Mouse (Mus musculus): ENCODE measurements around the gene Ano8. TPM values are rescaled to one million over a fixed set of nuclear protein-coding genes. Genes with fewer than 3 reads are reported as not detected.
"Not testable (repeated sequence)": the region's sequence is repeated elsewhere in the genome, so short reads cannot be mapped to it uniquely, and the experiment has no call there.

Ano8 gene
- 5.6 and 6.3 TPM in 2 replicates for polyA plus RNA-seq (2014; fragmentation: Nextera tagmentation; extraction: Ambion mirVana)

DNA sequence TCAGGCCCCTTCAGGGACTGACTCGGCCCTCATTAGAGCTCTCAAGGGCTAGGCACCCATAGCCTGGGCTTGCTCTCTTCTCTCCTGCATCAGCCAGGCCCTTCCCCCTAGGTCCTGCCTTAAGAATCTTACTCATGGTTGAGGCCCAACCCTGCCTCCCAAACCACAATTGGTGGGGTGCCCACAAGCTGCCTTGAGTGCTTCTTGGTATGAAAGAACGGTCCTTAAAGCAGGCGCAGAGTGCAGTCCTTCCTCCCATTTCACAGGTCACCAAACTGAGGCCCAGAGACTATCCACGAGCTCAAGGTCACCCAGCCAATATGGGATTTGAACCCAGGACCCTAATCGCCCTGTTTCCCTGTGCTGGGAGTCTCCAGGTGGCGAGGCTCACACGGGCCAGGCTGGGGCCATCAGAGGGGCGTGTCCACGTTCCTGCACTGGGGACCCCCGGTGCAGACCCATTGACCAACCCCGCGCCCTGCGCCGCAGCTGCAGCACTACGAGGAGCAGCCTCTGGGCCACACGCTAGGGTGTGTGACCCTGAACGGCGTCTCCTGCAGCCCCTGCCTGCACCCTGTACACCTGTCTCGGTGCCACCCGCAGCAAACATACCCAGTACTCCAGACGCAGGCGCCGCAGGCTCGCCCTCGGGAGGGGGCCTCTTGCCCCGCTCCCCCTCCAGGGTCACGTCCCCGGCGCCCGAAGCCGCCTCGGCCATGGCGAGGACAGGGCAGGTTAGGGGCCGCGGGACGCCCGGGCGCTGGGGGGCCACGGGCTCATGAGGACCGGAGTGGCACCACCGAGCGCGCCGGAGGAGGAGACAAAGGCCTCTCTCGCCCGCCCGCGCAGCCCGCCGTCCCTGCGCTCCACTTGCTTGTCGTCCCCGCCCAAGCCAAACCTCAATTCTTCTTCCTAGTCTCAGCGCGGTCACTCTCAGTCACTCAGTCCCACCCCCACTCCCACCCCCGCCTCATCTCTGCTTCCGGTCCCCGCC is at the start of gene Ano8:
Gene Ano8, minus strand, starts transcription at position 822 of the 994 bp plus-strand sequence.
- H3K36me3 ChIP-seq (ENCODE audit: control insufficient read depth, insufficient read depth, low read length), result peaks cover 2% of the 10 kb centered on the region; the same call in 1 of the 2 replicates
- peaks cover 12% of the 10 kb centered on the region for H3K4me1 ChIP-seq (ENCODE audit: control insufficient read depth, insufficient read depth, low read length)
- H3K27ac ChIP-seq (ENCODE audit: low read depth, low read length), result peak within 1 kb of the TSS; percentile 82
- peak; percentile 67 for ATAC-seq (ENCODE audit: insufficient read depth, low FRiP score, low TSS enrichment)
- peak; percentile 89 for DNase-seq (ENCODE audit: low spot score)
- peak within 1 kb of the TSS; percentile 96 for H3K9ac ChIP-seq (ENCODE audit: low read length)
- H3K9me3 ChIP-seq (ENCODE audit: control insufficient read depth, low read length), result no peaks in the 10 kb centered on the region
- peak within 1 kb of the TSS; percentile 89 for H3K4me3 ChIP-seq (ENCODE audit: low read depth, low read length)
- WGBS, result 5% methylated on average over 56 of the region's 58 CpGs
- H3K4me2 ChIP-seq (ENCODE audit: low read depth), result peak within 1 kb of the TSS; percentile 66
- no peaks in the 10 kb centered on the region for H3K27me3 ChIP-seq (ENCODE audit: control insufficient read depth, insufficient read depth, low read length)

GRCm38 (mm10) chr8:71534263-71534810 is 48.6 kb upstream of the Ano8 start:
- H3K9ac ChIP-seq (ENCODE audit: low read length), result no peak overlapping the region
- no peak for ATAC-seq (ENCODE audit: insufficient read depth, low FRiP score, low TSS enrichment)
- H3K27me3 ChIP-seq (ENCODE audit: control insufficient read depth, insufficient read depth, low read length), result peaks cover 6% of the 10 kb centered on the region; the same call in 1 of the 2 replicates
- DNase-seq (ENCODE audit: low spot score), result no peak
- no peak overlapping the region for H3K4me3 ChIP-seq (ENCODE audit: low read depth, low read length)
- no peak overlapping the region for H3K27ac ChIP-seq (ENCODE audit: low read depth, low read length)
- WGBS, result 32% methylated on average over 3 of the region's 3 CpGs
- H3K9me3 ChIP-seq (ENCODE audit: control insufficient read depth, low read length), result no peaks in the 10 kb centered on the region
- H3K4me1 ChIP-seq (ENCODE audit: control insufficient read depth, insufficient read depth, low read length), result no peaks in the 10 kb centered on the region
- H3K36me3 ChIP-seq (ENCODE audit: control insufficient read depth, insufficient read depth, low read length), result no peaks in the 10 kb centered on the region
- H3K4me2 ChIP-seq (ENCODE audit: low read depth), result no peak overlapping the region

DNA sequence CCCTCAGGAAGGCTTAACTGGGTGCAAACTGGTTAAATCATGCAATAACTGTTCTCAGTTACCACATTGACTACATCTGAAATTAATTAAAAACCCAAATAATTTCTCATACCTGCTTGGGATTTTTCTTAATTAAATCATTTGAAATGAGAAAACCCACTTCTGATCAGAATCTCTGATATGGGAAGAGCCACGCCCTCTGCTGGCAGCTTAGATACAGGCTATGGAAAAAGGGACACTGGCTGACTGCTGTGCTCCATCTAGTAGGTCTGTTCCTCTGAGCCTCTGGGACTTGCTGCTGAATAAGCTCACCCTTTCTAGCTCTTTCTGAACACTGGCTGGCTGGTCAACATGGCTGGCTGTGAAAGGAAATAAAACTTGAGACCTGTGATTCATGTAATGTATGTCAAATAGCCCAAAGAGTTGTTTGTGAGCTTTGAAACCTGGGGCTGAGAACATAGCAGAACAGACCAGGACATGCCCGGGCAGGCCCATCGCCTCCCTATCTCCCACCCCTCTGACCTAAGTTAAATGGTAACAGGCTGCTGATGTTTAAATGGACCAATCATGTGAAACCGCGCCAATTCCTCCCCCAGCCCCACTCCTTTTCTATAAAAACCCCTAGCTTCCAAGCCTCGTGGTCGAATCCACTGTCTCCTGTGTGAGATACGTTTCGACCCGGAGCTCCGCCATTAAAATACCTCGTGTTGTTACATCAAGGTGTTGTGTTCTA is 45.1 kb upstream of the Ano8 start:
- H3K27ac ChIP-seq (ENCODE audit: low read depth, low read length); DNase-seq (ENCODE audit: low spot score); H3K36me3 ChIP-seq (ENCODE audit: control insufficient read depth, insufficient read depth, low read length); H3K4me3 ChIP-seq (ENCODE audit: low read depth, low read length); H3K4me1 ChIP-seq (ENCODE audit: control insufficient read depth, insufficient read depth, low read length); H3K4me2 ChIP-seq (ENCODE audit: low read depth); H3K9me3 ChIP-seq (ENCODE audit: control insufficient read depth, low read length); ATAC-seq (ENCODE audit: insufficient read depth, low FRiP score, low TSS enrichment); H3K9ac ChIP-seq (ENCODE audit: low read length): not testable (repeated sequence)
- peaks cover 13% of the 10 kb centered on the region for H3K27me3 ChIP-seq (ENCODE audit: control insufficient read depth, insufficient read depth, low read length)
- 69% methylated on average over 5 of the region's 12 CpGs for WGBS

DNA sequence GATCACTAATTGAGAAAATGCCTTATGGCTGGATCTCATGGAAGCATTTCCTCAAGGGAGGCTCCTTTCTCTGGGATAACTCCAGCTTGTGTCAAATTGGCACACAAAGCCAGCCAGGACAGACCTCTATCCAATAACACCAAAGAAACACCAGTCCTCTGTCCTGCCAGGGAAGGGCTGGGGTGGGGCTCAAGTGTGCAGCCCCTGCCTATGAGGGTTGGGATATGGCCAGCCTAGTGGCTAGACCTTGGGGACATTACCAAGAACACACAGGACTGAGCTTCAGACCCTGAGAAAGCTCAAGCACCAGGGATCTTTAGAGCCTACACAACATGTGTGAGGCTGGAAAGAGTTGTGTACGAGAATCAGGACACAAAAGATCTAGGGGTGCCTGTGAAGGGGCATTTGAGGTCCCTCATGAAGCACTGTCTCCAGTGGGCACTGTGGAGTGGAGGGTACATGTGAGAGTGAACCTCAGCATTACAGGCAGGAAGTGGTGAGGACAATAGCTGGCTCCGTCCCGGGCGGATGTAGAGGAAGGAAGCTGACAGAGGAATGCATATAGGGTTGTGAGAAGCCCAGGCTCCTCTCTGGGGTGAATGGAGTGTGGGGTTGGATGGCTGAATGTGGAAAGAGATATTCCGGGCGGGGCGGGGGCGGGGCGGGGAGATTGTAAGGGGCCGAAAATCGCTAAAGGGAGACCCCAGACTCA is 42.8 kb upstream of the Ano8 start:
- peaks cover 26% of the 10 kb centered on the region for H3K27me3 ChIP-seq (ENCODE audit: control insufficient read depth, insufficient read depth, low read length)
- H3K4me1 ChIP-seq (ENCODE audit: control insufficient read depth, insufficient read depth, low read length), result no peaks in the 10 kb centered on the region
- H3K9ac ChIP-seq (ENCODE audit: low read length), result no peak overlapping the region
- no peak for ATAC-seq (ENCODE audit: insufficient read depth, low FRiP score, low TSS enrichment)
- H3K36me3 ChIP-seq (ENCODE audit: control insufficient read depth, insufficient read depth, low read length), result no peaks in the 10 kb centered on the region
- H3K27ac ChIP-seq (ENCODE audit: low read depth, low read length), result no peak overlapping the region
- no peaks in the 10 kb centered on the region for H3K9me3 ChIP-seq (ENCODE audit: control insufficient read depth, low read length)
- 83% methylated on average over 11 of the region's 11 CpGs for WGBS
- no peak overlapping the region for H3K4me2 ChIP-seq (ENCODE audit: low read depth)
- DNase-seq (ENCODE audit: low spot score), result no peak
- H3K4me3 ChIP-seq (ENCODE audit: low read depth, low read length), result no peak overlapping the region

DNA sequence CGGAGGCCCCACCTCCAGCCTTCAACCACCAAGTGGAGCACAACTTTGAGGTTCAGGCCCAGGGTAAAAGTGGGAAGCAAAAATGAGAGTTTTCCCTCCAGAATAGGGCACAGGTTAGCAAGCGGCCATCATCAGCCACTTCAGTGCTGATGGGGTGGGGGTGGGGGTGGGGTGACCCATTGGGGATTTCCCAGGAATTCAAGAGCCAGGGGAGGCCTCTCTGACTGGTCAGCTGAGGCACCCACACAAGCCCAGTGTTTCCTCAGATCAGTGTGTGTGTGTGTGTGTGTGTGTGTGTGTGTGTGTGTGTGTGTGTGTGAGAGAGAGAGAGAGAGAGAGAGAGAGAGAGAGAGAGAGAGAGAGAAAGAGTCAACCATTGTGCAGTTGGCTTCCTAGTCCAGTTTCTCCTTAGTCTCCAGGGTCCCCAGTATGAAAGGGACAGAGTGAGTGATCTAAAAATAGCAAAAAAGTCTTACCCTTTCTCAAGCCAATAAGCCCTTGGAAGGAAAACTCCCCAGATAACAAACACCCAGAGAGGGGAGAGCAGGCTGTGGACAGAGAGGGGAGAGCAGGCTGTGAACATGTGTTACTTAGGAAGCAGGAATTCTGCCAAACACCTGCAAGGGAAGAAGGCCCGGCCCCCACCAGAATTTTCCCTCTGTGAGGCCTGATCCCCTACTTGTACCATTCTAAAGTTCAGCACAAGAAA is 41.6 kb upstream of the Ano8 start:
- Histone ChIP-seq H3K4me1 (ENCODE audit: control insufficient read depth, insufficient read depth, low read length) (no peaks in the 10 kb centered on the region), H3K27ac (ENCODE audit: low read depth, low read length) (no peak overlapping the region), H3K4me2 (ENCODE audit: low read depth) (no peak overlapping the region), H3K36me3 (ENCODE audit: control insufficient read depth, insufficient read depth, low read length) (no peaks in the 10 kb centered on the region), H3K4me3 (ENCODE audit: low read depth, low read length) (no peak overlapping the region), H3K9me3 (ENCODE audit: control insufficient read depth, low read length) (no peaks in the 10 kb centered on the region), H3K9ac (ENCODE audit: low read length) (no peak overlapping the region), H3K27me3 (ENCODE audit: control insufficient read depth, insufficient read depth, low read length) (peaks cover 26% of the 10 kb centered on the region)
- WGBS, result 47% methylated on average over 3 of the region's 3 CpGs
- ATAC-seq (ENCODE audit: insufficient read depth, low FRiP score, low TSS enrichment), result no peak
- DNase-seq (ENCODE audit: low spot score), result no peak

DNA sequence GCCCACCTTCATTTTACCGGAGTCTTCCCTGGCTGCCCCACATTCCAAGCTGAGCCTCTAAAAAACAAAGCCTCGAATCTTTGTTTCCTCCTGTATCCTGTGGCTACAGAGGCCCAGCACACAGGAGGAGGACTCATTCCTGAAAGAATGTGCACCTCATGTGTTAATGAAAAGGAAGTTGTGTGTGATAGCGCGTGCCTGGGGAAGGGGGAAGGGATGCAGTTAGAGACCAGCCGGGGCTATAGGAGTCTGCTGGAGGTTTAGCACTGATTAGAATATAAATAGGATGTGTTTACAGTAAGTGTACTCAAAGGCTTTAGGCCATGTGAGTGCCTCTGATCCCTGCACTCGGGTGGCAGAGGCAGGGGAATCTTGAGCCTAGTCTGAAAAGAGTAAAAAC is 40.5 kb upstream of the Ano8 start:
- DNase-seq (ENCODE audit: low spot score), result no peak
- no peaks in the 10 kb centered on the region for H3K4me1 ChIP-seq (ENCODE audit: control insufficient read depth, insufficient read depth, low read length)
- peaks cover 26% of the 10 kb centered on the region for H3K27me3 ChIP-seq (ENCODE audit: control insufficient read depth, insufficient read depth, low read length)
- no peak overlapping the region for H3K4me3 ChIP-seq (ENCODE audit: low read depth, low read length)
- no peak overlapping the region for H3K4me2 ChIP-seq (ENCODE audit: low read depth)
- no peaks in the 10 kb centered on the region for H3K9me3 ChIP-seq (ENCODE audit: control insufficient read depth, low read length)
- H3K27ac ChIP-seq (ENCODE audit: low read depth, low read length), result no peak overlapping the region
- 10% methylated on average over 6 of the region's 6 CpGs for WGBS
- H3K36me3 ChIP-seq (ENCODE audit: control insufficient read depth, insufficient read depth, low read length), result no peaks in the 10 kb centered on the region
- H3K9ac ChIP-seq (ENCODE audit: low read length), result no peak overlapping the region
- ATAC-seq (ENCODE audit: insufficient read depth, low FRiP score, low TSS enrichment), result no peak

- Histone ChIP-seq H3K4me2 (ENCODE audit: low read depth) (peak within 1 kb of the TSS; percentile 19; the same call in 1 of the 2 replicates), H3K9ac (ENCODE audit: low read length) (no peak within 1 kb of the TSS), H3K9me3 (ENCODE audit: control insufficient read depth, low read length) (no peaks in the 10 kb centered on the region), H3K27ac (ENCODE audit: low read depth, low read length) (no peak within 1 kb of the TSS), H3K27me3 (ENCODE audit: control insufficient read depth, insufficient read depth, low read length) (peaks cover 26% of the 10 kb centered on the region), H3K4me1 (ENCODE audit: control insufficient read depth, insufficient read depth, low read length) (no peaks in the 10 kb centered on the region), H3K4me3 (ENCODE audit: low read depth, low read length) (no peak within 1 kb of the TSS), H3K36me3 (ENCODE audit: control insufficient read depth, insufficient read depth, low read length) (no peaks in the 10 kb centered on the region)
- WGBS, result 6% methylated on average over 46 of the region's 46 CpGs
- DNase-seq (ENCODE audit: low spot score) (no peak), ATAC-seq (ENCODE audit: insufficient read depth, low FRiP score, low TSS enrichment) (no peak)
Observed at GRCm38 (mm10) chr8:71525226-71526050, 39.7 kb upstream of the Ano8 start, which contains the start of gene Ccdc194. Ccdc194 (minus strand) TSS chr8:71525711.
